Mouse (Mus musculus): ENCODE results near the gene 1110008P14Rik. TPM values are rescaled to one million over a fixed set of nuclear protein-coding genes. Genes with fewer than 3 reads are reported as not detected.
"Not testable (repeated sequence)": the region's sequence is repeated elsewhere in the genome, so short reads cannot be mapped to it uniquely, and the experiment has no call there.

The 1110008P14Rik gene
- total RNA-seq, 2 experiments from 2014 or later: 44.1 to 49.3 TPM

DNA sequence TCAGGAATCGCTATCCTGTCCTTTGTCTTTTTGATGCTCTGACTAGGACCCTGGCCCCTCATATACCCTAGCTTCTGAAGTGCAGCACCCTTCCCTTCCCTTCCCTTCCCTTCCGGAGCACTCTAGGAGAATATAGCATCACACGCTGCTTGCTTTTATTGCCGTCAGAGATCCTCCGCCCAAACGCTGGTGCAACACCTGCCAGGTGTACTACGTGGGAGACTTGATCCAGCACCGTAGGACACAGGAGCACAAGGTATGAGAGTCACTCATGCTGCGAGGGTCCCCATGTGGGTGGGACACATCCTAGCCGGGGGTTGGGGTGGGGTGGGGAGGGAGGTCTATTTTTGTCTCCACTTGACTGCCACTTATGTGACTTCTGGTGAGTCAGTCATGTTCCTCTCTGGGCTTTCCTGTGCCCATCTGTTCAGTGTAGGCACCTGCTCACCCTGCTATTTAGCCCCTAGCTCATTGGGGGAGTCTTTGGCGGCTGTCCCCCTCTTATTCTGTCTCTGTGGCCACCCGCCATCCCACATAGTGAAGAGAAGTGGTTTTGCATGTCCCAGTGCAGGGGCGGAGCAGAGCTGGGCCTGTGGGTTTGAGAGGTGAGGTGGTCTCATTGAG lies 6.3 kb downstream of the 1110008P14Rik start:
- intact Hi-C loops (cut with DNase I; ENCODE audit: low total_unique reads): no loop called here
- no peak for DNase-seq

DNA sequence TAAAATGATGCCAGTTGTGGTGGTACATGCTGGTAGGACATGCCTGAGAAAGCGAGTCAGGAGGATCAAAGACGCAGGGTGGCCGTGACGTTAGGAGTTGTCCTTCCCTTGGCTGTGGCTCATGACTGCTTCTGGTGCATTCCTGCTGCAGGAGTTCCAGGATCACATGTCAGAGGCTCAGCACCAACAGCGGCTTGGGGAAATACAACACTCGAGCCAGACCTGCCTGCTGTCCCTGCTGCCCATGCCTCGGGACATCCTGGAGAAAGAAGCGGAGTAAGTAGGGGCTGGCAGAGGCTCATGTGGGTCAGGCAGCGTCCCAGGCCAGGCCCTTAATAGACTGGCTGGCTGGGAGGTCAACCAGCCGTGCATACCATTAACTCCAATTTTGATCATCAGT lies 7.5 kb downstream of the 1110008P14Rik start:
- peak; percentile 59 for DNase-seq
- intact Hi-C loops (cut with DNase I; ENCODE audit: low total_unique reads): no loop called here

DNA sequence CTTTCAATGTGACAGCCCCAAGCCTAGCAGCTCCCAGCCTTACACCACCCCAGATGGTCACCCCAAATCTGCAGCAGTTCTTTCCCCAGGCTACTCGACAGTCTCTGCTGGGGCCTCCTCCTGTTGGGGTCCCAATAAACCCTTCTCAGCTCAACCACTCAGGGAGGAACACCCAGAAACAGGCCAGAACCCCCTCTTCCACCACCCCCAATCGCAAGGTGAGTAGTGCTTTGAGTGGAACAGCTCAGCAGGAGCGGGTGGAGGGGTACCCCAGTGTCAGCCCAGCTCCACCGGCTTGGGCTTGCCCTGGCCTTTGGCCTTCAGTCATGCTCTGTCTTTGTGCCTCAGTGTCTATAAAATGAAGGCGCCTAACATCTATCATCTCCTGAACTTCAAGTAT lies 14.4 kb downstream of the 1110008P14Rik start:
- intact Hi-C loops (cut with DNase I; ENCODE audit: low total_unique reads): no loop called here

GRCm38 (mm10) chr2:32364121-32364520 lies 17.6 kb downstream of the 1110008P14Rik start:
- no peak for DNase-seq
- intact Hi-C loops (cut with DNase I; ENCODE audit: low total_unique reads): no loop called here

More for the DNA sequence above, 14.4 kb downstream of the 1110008P14Rik start:
- no peak for DNase-seq

DNA sequence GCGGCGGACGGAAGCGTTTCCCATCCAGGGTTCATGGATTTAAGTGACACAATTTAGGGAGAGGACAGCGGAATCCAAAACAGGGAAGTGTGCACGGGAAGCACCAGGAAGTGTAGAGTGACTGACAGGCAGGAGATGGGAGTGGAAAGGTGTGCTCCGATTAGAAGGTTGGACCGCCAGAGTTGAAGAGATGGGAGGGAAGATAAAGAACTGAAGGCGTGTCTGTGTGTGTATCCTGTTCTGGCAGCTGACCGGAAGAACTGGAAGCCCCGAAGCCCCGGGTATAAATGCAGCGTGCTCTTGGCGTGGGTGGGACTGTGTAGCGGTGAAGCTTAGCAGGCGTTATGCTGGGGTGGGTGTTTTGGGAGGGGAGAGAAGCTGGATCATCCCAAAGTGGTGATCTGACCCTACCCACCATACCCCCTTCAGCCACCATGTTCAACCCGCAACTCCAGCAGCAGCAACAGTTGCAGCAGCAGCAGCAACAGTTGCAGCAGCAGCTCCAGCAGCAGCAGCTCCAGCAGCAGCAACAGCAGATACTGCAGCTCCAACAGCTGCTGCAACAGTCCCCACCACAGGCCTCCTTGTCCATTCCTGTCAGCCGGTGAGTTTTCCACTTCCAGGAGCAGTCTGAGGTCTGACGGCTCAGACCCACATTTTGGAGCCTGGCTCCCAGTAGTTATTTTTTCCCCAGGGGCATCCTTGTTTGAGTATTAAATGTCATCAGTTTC lies 18.2 kb downstream of the 1110008P14Rik start:
- DNase-seq: no peak
- intact Hi-C loops (cut with DNase I; ENCODE audit: low total_unique reads): no loop called here

DNA sequence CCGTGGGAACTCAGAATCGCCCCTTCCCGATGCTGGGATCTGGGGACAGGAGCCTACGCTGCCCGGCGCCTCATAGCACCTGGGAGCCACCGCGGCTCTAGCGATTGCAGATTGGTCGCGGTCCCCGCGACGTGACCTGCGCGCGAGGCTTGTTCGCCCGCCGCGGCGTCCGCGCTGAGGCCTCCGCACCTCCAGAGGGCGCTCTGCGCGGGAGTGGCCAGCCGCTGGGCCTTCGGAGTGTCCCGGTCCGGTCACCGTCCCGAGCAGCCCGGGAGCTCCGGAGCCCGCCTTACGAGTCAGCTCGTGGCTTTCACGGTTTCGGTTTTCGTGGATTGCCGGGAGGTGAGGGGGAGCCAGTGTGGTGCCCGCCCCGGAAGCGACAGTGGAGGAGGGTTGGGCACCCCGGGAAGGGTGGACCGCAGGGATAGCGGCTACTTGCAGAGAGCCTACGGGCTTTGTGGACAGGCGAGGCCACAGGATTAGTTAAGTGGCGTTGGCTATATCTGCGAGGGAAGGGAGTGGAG lies 18.9 kb downstream of the 1110008P14Rik start:
- intact Hi-C loops (cut with DNase I; ENCODE audit: low total_unique reads): no loop called here
- peak; percentile 90 for DNase-seq

- intact Hi-C loops (cut with DNase I; ENCODE audit: low total_unique reads): not testable (repeated sequence)
Observed at GRCm38 (mm10) chr2:32362274-32362673, 19.5 kb downstream of the 1110008P14Rik start.

DNA sequence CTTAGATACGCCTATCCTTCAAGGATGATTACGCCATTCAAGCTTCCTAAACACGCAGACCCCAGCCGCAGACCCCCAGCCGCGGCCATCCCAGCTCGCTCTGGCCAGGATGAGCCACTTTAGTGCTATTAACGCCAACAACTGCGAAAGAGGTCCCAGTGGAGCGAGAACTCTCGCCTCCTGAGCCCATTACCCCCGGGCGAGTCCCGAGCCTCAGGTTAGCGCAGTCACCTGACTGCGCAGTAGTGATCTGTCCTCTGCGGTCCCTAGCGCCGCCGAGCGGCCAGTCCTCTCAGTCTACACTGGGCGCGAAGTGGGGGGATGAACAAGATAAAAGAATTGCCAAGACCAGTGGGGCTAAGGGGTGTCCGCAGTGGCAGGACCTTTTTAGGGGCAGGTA lies 20.3 kb downstream of the 1110008P14Rik start:
- intact Hi-C loops (cut with DNase I; ENCODE audit: low total_unique reads): no loop called here
- DNase-seq: peak; percentile 67

More at GRCm38 (mm10) chr2:32362274-32362673, 19.5 kb downstream of the 1110008P14Rik start:
- DNase-seq: not testable (repeated sequence)

- intact Hi-C loops (cut with DNase I; ENCODE audit: low total_unique reads): no loop called here
- DNase-seq: peak; percentile 72
Observed at GRCm38 (mm10) chr2:32360741-32361140, 21.0 kb downstream of the 1110008P14Rik start.

DNA sequence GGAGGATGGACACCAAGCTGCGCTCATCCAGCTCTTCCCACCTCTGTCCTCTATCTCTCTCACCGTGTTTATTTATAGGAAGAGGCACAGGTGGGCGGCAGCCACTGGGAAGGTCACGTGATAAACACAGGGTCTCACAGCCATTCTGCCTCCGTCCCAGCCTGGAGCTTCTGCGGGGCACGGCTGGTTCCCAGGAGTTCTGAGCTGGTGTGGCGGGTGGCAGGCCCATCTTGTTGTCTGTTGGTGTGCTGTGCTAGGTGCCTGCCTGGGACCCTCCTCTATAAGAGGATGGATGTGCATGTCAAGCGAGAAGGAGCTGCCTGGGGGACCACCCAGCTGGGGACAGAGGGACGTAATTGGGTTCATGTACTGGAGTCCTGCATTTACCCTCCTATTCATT lies 23.4 kb downstream of the 1110008P14Rik start:
- DNase-seq: no peak
- intact Hi-C loops (cut with DNase I; ENCODE audit: low total_unique reads): no loop called here

- intact Hi-C loops (cut with DNase I; ENCODE audit: low total_unique reads): no loop called here
Observed at GRCm38 (mm10) chr2:32357710-32358109, 24.0 kb downstream of the 1110008P14Rik start.

GRCm38 (mm10) chr2:32356216-32356615 lies 25.5 kb downstream of the 1110008P14Rik start:
- intact Hi-C loops (cut with DNase I; ENCODE audit: low total_unique reads): no loop called here
- peak; percentile 42 for DNase-seq

More at GRCm38 (mm10) chr2:32357710-32358109, 24.0 kb downstream of the 1110008P14Rik start:
- DNase-seq: no peak

DNA sequence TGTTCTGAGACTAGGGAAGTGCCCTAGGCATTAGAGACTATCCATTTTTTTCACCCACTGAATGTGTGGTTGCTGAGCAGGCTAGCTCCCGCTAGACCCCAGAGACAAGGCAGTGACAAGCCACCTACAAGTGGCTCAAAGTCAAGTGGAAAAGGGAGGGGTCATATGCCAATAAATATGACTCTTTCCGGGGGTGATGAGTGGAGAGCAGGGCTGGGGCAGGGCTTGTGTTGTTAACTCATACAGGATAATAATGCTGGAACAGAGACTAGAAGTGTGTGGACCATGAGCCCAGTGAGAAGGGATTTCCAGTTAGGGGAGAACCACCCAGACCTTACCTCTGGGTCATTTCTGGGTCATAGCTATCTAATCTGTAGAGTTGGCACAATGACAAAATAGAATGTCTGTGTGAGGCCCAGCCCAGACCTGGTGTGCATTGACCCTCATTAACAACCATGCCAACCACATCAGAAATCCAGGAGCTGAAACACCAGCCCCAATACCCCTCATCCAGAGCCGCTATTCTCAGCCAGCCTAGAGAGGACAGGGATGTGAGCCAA lies 27.3 kb downstream of the 1110008P14Rik start:
- DNase-seq: no peak
- intact Hi-C loops (cut with DNase I; ENCODE audit: low total_unique reads): loop anchor here (5.0 kb wide), 1 partner anchor 47 kb away; no protein-coding TSS in a partner anchor

GRCm38 (mm10) chr2:32353836-32354235 lies 27.9 kb downstream of the 1110008P14Rik start:
- intact Hi-C loops (cut with DNase I; ENCODE audit: low total_unique reads): loop anchor here (5.0 kb wide), 1 partner anchor 47 kb away; no protein-coding TSS in a partner anchor
- no peak for DNase-seq

DNA sequence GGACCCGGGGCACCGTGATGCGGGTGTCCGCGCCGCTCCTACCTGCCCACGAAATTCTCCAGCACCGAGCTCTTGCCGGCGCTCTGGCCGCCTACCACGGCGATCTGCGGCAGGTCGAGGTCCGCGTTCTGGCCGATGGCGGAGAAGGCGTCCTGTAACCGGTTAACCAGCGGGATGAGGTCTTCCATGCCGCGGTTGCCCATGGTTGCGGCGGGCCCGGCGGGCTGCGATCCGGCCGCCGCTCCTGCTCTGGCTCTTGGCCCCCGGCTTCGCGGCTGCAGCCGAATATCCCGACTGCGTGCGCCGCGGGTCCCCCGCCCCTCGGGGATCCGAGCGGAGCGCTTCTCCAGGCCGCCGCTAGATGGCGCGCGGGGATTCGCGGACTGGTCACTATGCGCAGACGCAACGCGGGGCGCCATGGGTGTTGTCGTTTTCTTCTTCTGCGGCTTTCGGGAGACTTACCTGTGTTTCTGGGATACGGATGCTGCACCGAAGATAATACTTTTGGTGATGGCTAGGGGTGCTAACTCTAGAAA lies 28.7 kb downstream of the 1110008P14Rik start, which contains the start of gene Dnm1:
Dnm1 (minus strand) TSS at position 332 of the 536 bp plus-strand sequence.
- intact Hi-C loops (cut with DNase I; ENCODE audit: low total_unique reads): loop anchor here (5.0 kb wide), 1 partner anchor 46 kb away; no protein-coding TSS in a partner anchor
- DNase-seq: peak; percentile 93

GRCm38 (mm10) chr2:32352151-32353006 lies 29.4 kb downstream of the 1110008P14Rik start, which contains the start of gene Ciz1:
TSS of gene Ciz1 (plus strand) at chr2:32352327.
- no peak for DNase-seq
- intact Hi-C loops (cut with DNase I; ENCODE audit: low total_unique reads): loop anchor here (5.0 kb wide), 1 partner anchor 45 kb away; no protein-coding TSS in a partner anchor

DNA sequence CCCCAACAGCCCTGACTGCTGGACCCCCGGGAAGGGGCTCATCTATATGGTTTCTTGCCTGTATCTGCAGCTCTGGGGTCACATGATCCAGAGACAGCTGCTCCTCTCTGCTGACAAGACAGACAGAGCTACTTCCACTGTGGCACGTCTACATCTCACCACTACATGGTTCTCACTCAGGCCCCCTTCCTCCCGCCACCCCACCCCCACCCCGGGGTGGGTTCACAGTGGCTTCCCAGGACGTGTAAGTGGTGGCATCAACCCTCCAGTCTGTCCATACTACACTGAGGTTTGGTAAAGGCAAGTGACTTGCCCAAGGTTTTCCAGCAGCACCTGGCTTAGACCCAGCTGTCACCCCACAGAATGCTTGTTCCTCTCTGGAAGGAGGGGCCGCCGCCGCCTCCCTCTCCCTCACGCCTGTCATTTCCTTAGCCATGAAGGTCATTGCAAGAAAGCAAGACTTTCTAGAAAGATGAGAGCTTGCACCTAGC lies 30.2 kb downstream of the 1110008P14Rik start:
- intact Hi-C loops (cut with DNase I; ENCODE audit: low total_unique reads): loop anchor here (5.0 kb wide), 1 partner anchor 44 kb away; no protein-coding TSS in a partner anchor
- no peak for DNase-seq

- intact Hi-C loops (cut with DNase I; ENCODE audit: low total_unique reads): loop anchor here (5.0 kb wide), 1 partner anchor 43 kb away; no protein-coding TSS in a partner anchor
- DNase-seq: no peak
Observed at GRCm38 (mm10) chr2:32350471-32351051, 31.2 kb downstream of the 1110008P14Rik start.

Data from gastrocnemius, postnatal 14 days (tissue).